Mouse (Mus musculus): ENCODE data around the gene Gjc2. TPM values are rescaled to one million over a fixed set of nuclear protein-coding genes. Genes with fewer than 3 reads are reported as not detected.

Gjc2 gene
- not detected for polyA plus RNA-seq (2017; shearing (Covaris generic))

GRCm38 (mm10) chr11:59182864-59183331 is at the start of gene Gjc2:
TSS of gene Gjc2 (minus strand) at chr11:59183213.

GRCm38 (mm10) chr11:59228122-59228953 is 45.3 kb upstream of the Gjc2 start, which contains the start of gene Arf1:
TSS of gene Arf1 (minus strand) at chr11:59228270.

GRCm38 (mm10) chr11:59208153-59208831 is 25.3 kb upstream of the Gjc2 start, which contains the start of gene 2310033P09Rik:
TSS of gene 2310033P09Rik (plus strand) at chr11:59208321.

GRCm38 (mm10) chr11:59202081-59202995 is 19.3 kb upstream of the Gjc2 start, which contains the start of gene Mrpl55:
TSS of gene Mrpl55 (plus strand) at chr11:59202486.

GRCm38 (mm10) chr11:59192059-59192386 is 9.0 kb upstream of the Gjc2 start, which contains the start of gene Guk1:
TSS of gene Guk1 (minus strand) at chr11:59192212.

GRCm38 (mm10) chr11:59163255-59164236 is 19.5 kb downstream of the Gjc2 start, which contains the start of gene Iba57:
TSS of gene Iba57 (minus strand) at chr11:59163739.

GRCm38 (mm10) chr11:59135904-59136452 is 47.0 kb downstream of the Gjc2 start, which contains the start of gene Obscn:
TSS of gene Obscn (minus strand) at chr11:59136402.

Other genes with a start within 250 kb of the Gjc2 start
- gene Rnf187, start 244.3 kb downstream of the Gjc2 start, polyA plus RNA-seq (2017; shearing (Covaris generic)): 199 TPM
- gene Hist3h2ba, start 234.3 kb downstream of the Gjc2 start, polyA plus RNA-seq (2017; shearing (Covaris generic)): 13.5 TPM
- gene Hist3h2a, start 228.5 kb downstream of the Gjc2 start, polyA plus RNA-seq (2017; shearing (Covaris generic)): 23.4 TPM
- 0.30 TPM for gene Trim17, start 228.5 kb downstream of the Gjc2 start, polyA plus RNA-seq (2017; shearing (Covaris generic))
- 35.4 TPM for gene Trim11, start 205.1 kb downstream of the Gjc2 start, polyA plus RNA-seq (2017; shearing (Covaris generic))
- gene Obscn, start 46.8 kb downstream of the Gjc2 start, polyA plus RNA-seq (2017; shearing (Covaris generic)): not detected
- gene Iba57, start 19.5 kb downstream of the Gjc2 start, polyA plus RNA-seq (2017; shearing (Covaris generic)): 16.7 TPM
- gene Guk1, start 9.0 kb upstream of the Gjc2 start, polyA plus RNA-seq (2017; shearing (Covaris generic)): 56.0 TPM
- 20.8 TPM for gene Mrpl55, start 19.3 kb upstream of the Gjc2 start, polyA plus RNA-seq (2017; shearing (Covaris generic))
- 43.8 TPM for gene 2310033P09Rik, start 25.1 kb upstream of the Gjc2 start, polyA plus RNA-seq (2017; shearing (Covaris generic))
- 584 TPM for gene Arf1, start 45.1 kb upstream of the Gjc2 start, polyA plus RNA-seq (2017; shearing (Covaris generic))
- gene Wnt3a, start 107.5 kb upstream of the Gjc2 start, polyA plus RNA-seq (2017; shearing (Covaris generic)): not detected
- not detected for gene Wnt9a, start 123.7 kb upstream of the Gjc2 start, polyA plus RNA-seq (2017; shearing (Covaris generic))
- gene Prss38, start 192.4 kb upstream of the Gjc2 start, polyA plus RNA-seq (2017; shearing (Covaris generic)): not detected

Data from effector memory CD4-positive, alpha-beta T cell, adult 5 months (primary cell).